Mouse (Mus musculus) liver, embryonic 15.5 days (tissue): ENCODE data around the gene Ttc28. TPM values are rescaled to one million over a fixed set of nuclear protein-coding genes. Genes with fewer than 3 reads are reported as not detected.
A peak's percentile ranks its signal among the peaks of the same experiment; 100 is the strongest.
"Not testable (repeated sequence)": the region's sequence is repeated elsewhere in the genome, so short reads cannot be mapped to it uniquely, and the experiment has no call there.

Experiments
- ATAC-seq: fragments of 200-750 bp; cut with Nextera tagmentation; 2 replicates; pipeline ENCODE4 v1.8.0; 2017; ENCODE audit warnings: moderate number of reproducible peaks, mild to moderate bottlenecking, moderate library complexity; ENCODE audit not compliant: insufficient read depth
- H3K27ac ChIP-seq: fragments of 300-500 bp; sonication (generic); replicated peaks from 2 replicates; pipeline ENCODE4 v1.5.1; 2015; ENCODE audit warnings: mild to moderate bottlenecking, inconsistent platforms
- H3K27me3 ChIP-seq: fragments of 300-500 bp; sonication (generic); 2 replicates; pipeline ENCODE4 v1.6.1; 2015; ENCODE audit warnings: mild to moderate bottlenecking, inconsistent platforms
- H3K36me3 ChIP-seq: fragments of 300-500 bp; sonication (generic); replicated peaks from 2 replicates; pipeline ENCODE4 v1.6.1; 2015; ENCODE audit warnings: moderate library complexity, mild to moderate bottlenecking, inconsistent platforms
- H3K4me1 ChIP-seq: fragments of 300-500 bp; sonication (generic); replicated peaks from 2 replicates; pipeline ENCODE4 v1.6.1; 2015; ENCODE audit warnings: inconsistent platforms
- H3K4me2 ChIP-seq: fragments of 300-500 bp; sonication (generic); 2 replicates; pipeline ENCODE4 v1.6.1; 2015; ENCODE audit warnings: moderate library complexity, mild to moderate bottlenecking, inconsistent platforms
- H3K4me3 ChIP-seq: fragments of 300-500 bp; sonication (generic); replicated peaks from 2 replicates; pipeline ENCODE4 v1.5.1; 2015; ENCODE audit warnings: mild to moderate bottlenecking, inconsistent platforms
- H3K9ac ChIP-seq: fragments of 300-500 bp; sonication (generic); 2 replicates; pipeline ENCODE4 v1.6.1; 2015; ENCODE audit warnings: moderate library complexity, mild to moderate bottlenecking, inconsistent platforms
- H3K9me3 ChIP-seq: fragments of 300-500 bp; sonication (generic); replicated peaks from 2 replicates; pipeline ENCODE4 v1.6.1; 2016; ENCODE audit warnings: inconsistent platforms
- WGBS: fragments of 180-500 bp; shearing (Covaris S2); methylation state at CpG from one replicate; pipeline ENCODE4 v1.1.7; 2015; ENCODE audit warnings: mixed read lengths; ENCODE audit not compliant: insufficient replicate concordance; 5-methylcytosine and 5-hydroxymethylcytosine counted together
- polyA plus RNA-seq: library from polyadenylated mRNA; unstranded; fragments of >200 nt; fragmentation: Nextera tagmentation; extraction: Ambion mirVana; gene quantifications from 2 replicates; pipeline ENCODE4 v1.2.1, GENCODE M21; 2015

Gene Ttc28
- polyA plus RNA-seq, 1 experiment from 2014 or later = 1.5 TPM

- Histone ChIP-seq H3K4me3 (no peak overlapping the region), H3K4me2 (no peak overlapping the region), H3K4me1 (no peaks in the 10 kb centered on the region), H3K9me3 (no peaks in the 10 kb centered on the region), H3K36me3 (peaks cover 98% of the 10 kb centered on the region), H3K9ac (no peak overlapping the region), H3K27me3 (no peaks in the 10 kb centered on the region), H3K27ac (no peak overlapping the region)
- ATAC-seq = no peak
- 65% methylated on average over 13 of the region's 13 CpGs for WGBS
Observed at GRCm38 (mm10) chr5:110859013-110859650, 20.5 kb upstream of the Ttc28 start.

GRCm38 (mm10) chr5:110860445-110860844, 19.2 kb upstream of the Ttc28 start:
- no peak overlapping the region for H3K9ac ChIP-seq
- H3K4me3 ChIP-seq = no peak overlapping the region
- H3K9me3 ChIP-seq = no peaks in the 10 kb centered on the region
- no peaks in the 10 kb centered on the region for H3K4me1 ChIP-seq
- WGBS = 76% methylated on average over 5 of the region's 5 CpGs
- no peaks in the 10 kb centered on the region for H3K27me3 ChIP-seq
- ATAC-seq = no peak
- no peak overlapping the region for H3K4me2 ChIP-seq
- H3K36me3 ChIP-seq = peaks cover 97% of the 10 kb centered on the region
- H3K27ac ChIP-seq = no peak overlapping the region

GRCm38 (mm10) chr5:110868460-110868859, 11.1 kb upstream of the Ttc28 start:
- no peaks in the 10 kb centered on the region for H3K27me3 ChIP-seq
- no peaks in the 10 kb centered on the region for H3K9me3 ChIP-seq
- no peak overlapping the region for H3K27ac ChIP-seq
- H3K4me1 ChIP-seq = no peaks in the 10 kb centered on the region
- H3K9ac ChIP-seq = no peak overlapping the region
- H3K4me2 ChIP-seq = no peak overlapping the region
- no peak for ATAC-seq
- no peak overlapping the region for H3K4me3 ChIP-seq
- 88% methylated on average over 4 of the region's 4 CpGs for WGBS
- H3K36me3 ChIP-seq = peaks cover 95% of the 10 kb centered on the region

- no peak overlapping the region for H3K27ac ChIP-seq
- peaks cover 95% of the 10 kb centered on the region for H3K36me3 ChIP-seq
- no peaks in the 10 kb centered on the region for H3K4me1 ChIP-seq
- H3K4me3 ChIP-seq = no peak overlapping the region
- no peak overlapping the region for H3K4me2 ChIP-seq
- H3K9ac ChIP-seq = no peak overlapping the region
- H3K9me3 ChIP-seq = no peaks in the 10 kb centered on the region
- WGBS = 71% methylated on average over 8 of the region's 8 CpGs
- no peaks in the 10 kb centered on the region for H3K27me3 ChIP-seq
- no peak for ATAC-seq
Observed at GRCm38 (mm10) chr5:110869242-110869669, 10.3 kb upstream of the Ttc28 start.

GRCm38 (mm10) chr5:110873160-110873559, 6.4 kb upstream of the Ttc28 start:
- Histone ChIP-seq H3K27me3 (no peaks in the 10 kb centered on the region), H3K27ac (no peak overlapping the region), H3K36me3 (peaks cover 75% of the 10 kb centered on the region), H3K9ac (no peak overlapping the region), H3K4me2 (no peak overlapping the region), H3K4me3 (no peak overlapping the region), H3K9me3 (no peaks in the 10 kb centered on the region), H3K4me1 (peaks cover 9% of the 10 kb centered on the region)
- ATAC-seq = no peak
- 87% methylated on average over 6 of the region's 6 CpGs for WGBS

- H3K4me2 ChIP-seq = no peak overlapping the region
- peaks cover 16% of the 10 kb centered on the region for H3K4me1 ChIP-seq
- peaks cover 60% of the 10 kb centered on the region for H3K36me3 ChIP-seq
- no peak overlapping the region for H3K4me3 ChIP-seq
- no peak overlapping the region for H3K27ac ChIP-seq
- H3K9me3 ChIP-seq = no peaks in the 10 kb centered on the region
- no peak overlapping the region for H3K9ac ChIP-seq
- no peak for ATAC-seq
- no peaks in the 10 kb centered on the region for H3K27me3 ChIP-seq
Observed at GRCm38 (mm10) chr5:110874711-110875110, 4.9 kb upstream of the Ttc28 start.

- Histone ChIP-seq H3K4me1 (peaks cover 20% of the 10 kb centered on the region), H3K27ac (no peak overlapping the region), H3K4me2 (no peak overlapping the region), H3K9ac (no peak overlapping the region), H3K36me3 (peaks cover 54% of the 10 kb centered on the region), H3K27me3 (no peaks in the 10 kb centered on the region), H3K4me3 (no peak overlapping the region), H3K9me3 (no peaks in the 10 kb centered on the region)
- ATAC-seq = no peak
- WGBS = 82% methylated on average over 1 of the region's 1 CpGs
Observed at GRCm38 (mm10) chr5:110875286-110875685, 4.3 kb upstream of the Ttc28 start.

GRCm38 (mm10) chr5:110877666-110878505, 1.7 kb upstream of the Ttc28 start:
- H3K9ac ChIP-seq = no peak overlapping the region
- H3K27me3 ChIP-seq = no peaks in the 10 kb centered on the region
- no peak overlapping the region for H3K4me2 ChIP-seq
- no peak overlapping the region for H3K27ac ChIP-seq
- 90% methylated on average over 5 of the region's 5 CpGs for WGBS
- H3K36me3 ChIP-seq = peaks cover 28% of the 10 kb centered on the region
- ATAC-seq = no peak
- no peaks in the 10 kb centered on the region for H3K9me3 ChIP-seq
- no peak overlapping the region for H3K4me3 ChIP-seq
- H3K4me1 ChIP-seq = peaks cover 26% of the 10 kb centered on the region

- WGBS = 90% methylated on average over 1 of the region's 1 CpGs
- not testable (repeated sequence) for H3K27me3 ChIP-seq, H3K4me2 ChIP-seq, H3K4me3 ChIP-seq, H3K27ac ChIP-seq, H3K9ac ChIP-seq, H3K9me3 ChIP-seq, ATAC-seq
- Histone ChIP-seq H3K4me1 (peaks cover 26% of the 10 kb centered on the region), H3K36me3 (peaks cover 22% of the 10 kb centered on the region)
Observed at GRCm38 (mm10) chr5:110878526-110878925, 1.1 kb upstream of the Ttc28 start.

- H3K27ac ChIP-seq = peak overlapping the region; percentile 26; the same call in 1 of the 2 replicates
- WGBS = 62% methylated on average over 7 of the region's 7 CpGs
- H3K4me3 ChIP-seq = peak overlapping the region; percentile 84
- H3K36me3 ChIP-seq = peaks cover 16% of the 10 kb centered on the region
- no peaks in the 10 kb centered on the region for H3K27me3 ChIP-seq
- H3K4me2 ChIP-seq = peak overlapping the region; percentile 97
- H3K9me3 ChIP-seq = no peaks in the 10 kb centered on the region
- no peak for ATAC-seq
- H3K9ac ChIP-seq = peak overlapping the region; percentile 80
- H3K4me1 ChIP-seq = peaks cover 26% of the 10 kb centered on the region
Observed at GRCm38 (mm10) chr5:110879042-110879441, 561 bp upstream of the Ttc28 start.

GRCm38 (mm10) chr5:110888596-110888995, 9.0 kb downstream of the Ttc28 start:
- H3K27me3 ChIP-seq = no peaks in the 10 kb centered on the region
- no peak overlapping the region for H3K4me2 ChIP-seq
- no peak for ATAC-seq
- no peak overlapping the region for H3K27ac ChIP-seq
- no peaks in the 10 kb centered on the region for H3K36me3 ChIP-seq
- H3K4me3 ChIP-seq = no peak overlapping the region
- 66% methylated on average over 4 of the region's 4 CpGs for WGBS
- H3K4me1 ChIP-seq = no peaks in the 10 kb centered on the region
- H3K9ac ChIP-seq = no peak overlapping the region
- no peaks in the 10 kb centered on the region for H3K9me3 ChIP-seq
